Mouse (Mus musculus) right cerebral cortex, adult 2 months (tissue): Measurements from ENCODE around the gene Ptprg.

Source experiments
- DNase-seq, 2 experiments: peaks; one replicate each; pipeline ENCODE4 v3.0.0; 2021 to 2022; ENCODE audit warnings: low spot score in 2 of 2

The Ptprg gene

GRCm38 (mm10) chr14:11618140-11618705 is 64.9 kb downstream of the Ptprg start:
- DNase-seq: no peak

- no peak for DNase-seq
Measured at GRCm38 (mm10) chr14:11619606-11620005, 66.3 kb downstream of the Ptprg start.

GRCm38 (mm10) chr14:11620314-11620713 is 67.0 kb downstream of the Ptprg start:
- no peak for DNase-seq

GRCm38 (mm10) chr14:11620962-11621568 is 67.7 kb downstream of the Ptprg start:
- DNase-seq: no peak

GRCm38 (mm10) chr14:11623576-11623975 is 70.2 kb downstream of the Ptprg start:
- no peak for DNase-seq

GRCm38 (mm10) chr14:11630736-11631135 is 77.4 kb downstream of the Ptprg start:
- no peak for DNase-seq

GRCm38 (mm10) chr14:11631505-11631904 is 78.2 kb downstream of the Ptprg start:
- DNase-seq: no peak

GRCm38 (mm10) chr14:11637673-11638072 is 84.3 kb downstream of the Ptprg start:
- no peak for DNase-seq

- DNase-seq: no peak
Measured at GRCm38 (mm10) chr14:11639366-11639765, 86.0 kb downstream of the Ptprg start.

GRCm38 (mm10) chr14:11640372-11640771 is 87.0 kb downstream of the Ptprg start:
- no peak for DNase-seq

- peak; percentile 45 to 57 for DNase-seq
Measured at GRCm38 (mm10) chr14:11640996-11641395, 87.7 kb downstream of the Ptprg start.

- DNase-seq: no peak
Measured at GRCm38 (mm10) chr14:11642977-11643376, 89.6 kb downstream of the Ptprg start.

- no peak for DNase-seq
Measured at GRCm38 (mm10) chr14:11657374-11657773, 104.0 kb downstream of the Ptprg start.

GRCm38 (mm10) chr14:11663661-11664215 is 110.4 kb downstream of the Ptprg start:
- DNase-seq: no peak

GRCm38 (mm10) chr14:11664302-11664701 is 111.0 kb downstream of the Ptprg start:
- no peak for DNase-seq

GRCm38 (mm10) chr14:11665046-11665445 is 111.7 kb downstream of the Ptprg start:
- no peak for DNase-seq

GRCm38 (mm10) chr14:11667762-11668161 is 114.4 kb downstream of the Ptprg start:
- no peak for DNase-seq

GRCm38 (mm10) chr14:11670847-11671246 is 117.5 kb downstream of the Ptprg start:
- DNase-seq: no peak

- DNase-seq: no peak
Measured at GRCm38 (mm10) chr14:11672981-11673547, 119.7 kb downstream of the Ptprg start.

GRCm38 (mm10) chr14:11678201-11678600 is 124.9 kb downstream of the Ptprg start:
- DNase-seq: no peak

- DNase-seq: no peak
Measured at GRCm38 (mm10) chr14:11679741-11680140, 126.4 kb downstream of the Ptprg start.

- no peak for DNase-seq
Measured at GRCm38 (mm10) chr14:11680621-11681020, 127.3 kb downstream of the Ptprg start.

GRCm38 (mm10) chr14:11682441-11682840 is 129.1 kb downstream of the Ptprg start:
- no peak for DNase-seq
